Mouse (Mus musculus): ENCODE data around the gene Gm20388.

The Gm20388 gene

GRCm38 (mm10) chr8:121104049-121104818 lies 1193.6 kb downstream of the Gm20388 start:
- peak; percentile 47 for DNase-seq (ENCODE audit: extremely low read depth, insufficient read length, low spot score)

DNA sequence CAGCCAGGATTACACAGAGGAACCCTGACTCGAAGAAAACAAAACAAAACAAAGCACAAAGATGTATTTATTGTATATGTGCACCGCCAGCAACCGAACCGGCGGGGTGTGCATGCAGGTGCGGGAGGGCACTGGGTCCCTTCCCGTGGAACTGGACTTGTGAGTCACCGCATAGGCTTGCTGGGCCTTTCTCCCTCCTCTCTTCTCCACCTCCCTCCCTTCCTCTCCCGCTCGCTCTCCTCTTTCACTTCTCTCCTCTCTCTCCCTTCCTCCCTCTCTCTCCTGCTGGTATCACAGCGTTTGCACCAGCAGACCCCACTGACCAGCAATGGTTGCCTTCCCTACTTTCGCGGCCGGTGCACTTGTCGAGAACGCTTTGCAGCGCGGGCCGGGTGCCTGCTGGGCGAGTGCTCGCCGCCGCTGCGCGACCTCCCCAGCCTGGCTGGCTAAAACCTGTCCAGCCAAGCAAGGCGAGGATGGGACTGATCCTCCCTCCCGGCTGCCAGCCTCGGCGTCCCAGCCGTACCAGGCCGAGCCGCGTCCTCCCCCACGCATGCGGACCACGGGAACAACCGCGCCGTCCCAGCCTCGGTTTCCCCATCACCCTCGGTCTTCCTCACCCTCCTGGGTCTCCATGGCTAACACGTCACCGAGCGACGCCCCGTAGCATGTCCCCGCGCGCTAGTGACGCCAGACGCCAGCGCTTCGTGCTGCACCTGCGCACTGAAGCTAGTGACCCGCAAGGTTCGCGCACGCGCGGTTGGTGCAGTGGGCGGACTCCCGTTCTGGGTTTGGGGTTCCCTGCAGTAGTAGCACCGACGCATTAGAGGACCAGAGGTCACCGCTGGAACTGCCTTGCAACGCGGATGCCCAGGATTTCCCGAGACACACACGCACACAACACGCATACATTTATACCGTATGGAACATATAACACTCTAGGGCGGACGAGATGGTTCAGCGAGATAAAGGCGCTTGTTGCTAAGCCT lies 1197.3 kb downstream of the Gm20388 start, which contains the start of gene Mthfsd:
Mthfsd (minus strand) TSS at position 725 of the 989 bp plus-strand sequence.
- DNase-seq (ENCODE audit: extremely low read depth, insufficient read length, low spot score), result peak; percentile 97

DNA sequence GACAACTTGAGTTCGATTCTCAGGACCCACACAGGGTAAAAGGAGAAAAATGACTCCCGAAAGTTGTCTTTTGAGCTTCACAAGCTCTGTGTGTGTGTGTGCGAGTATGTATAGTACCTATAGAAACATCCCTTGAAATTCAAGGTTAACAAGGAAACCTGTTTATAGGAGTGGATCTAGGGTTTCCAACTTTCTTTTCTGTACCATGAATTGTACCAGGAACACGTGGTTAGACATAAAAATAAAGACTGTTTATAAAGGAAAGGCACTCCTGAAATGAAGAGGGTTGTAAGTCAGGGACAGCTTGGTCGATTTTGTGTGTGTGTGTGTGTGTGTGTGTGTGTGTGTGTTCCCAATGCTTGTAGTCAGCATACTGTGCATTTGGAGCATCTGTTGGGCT lies 1198.0 kb downstream of the Gm20388 start:
- no peak for DNase-seq (ENCODE audit: extremely low read depth, insufficient read length, low spot score)

- no peak for DNase-seq (ENCODE audit: extremely low read depth, insufficient read length, low spot score)
Measured at GRCm38 (mm10) chr8:121111145-121111907, 1200.7 kb downstream of the Gm20388 start.

DNA sequence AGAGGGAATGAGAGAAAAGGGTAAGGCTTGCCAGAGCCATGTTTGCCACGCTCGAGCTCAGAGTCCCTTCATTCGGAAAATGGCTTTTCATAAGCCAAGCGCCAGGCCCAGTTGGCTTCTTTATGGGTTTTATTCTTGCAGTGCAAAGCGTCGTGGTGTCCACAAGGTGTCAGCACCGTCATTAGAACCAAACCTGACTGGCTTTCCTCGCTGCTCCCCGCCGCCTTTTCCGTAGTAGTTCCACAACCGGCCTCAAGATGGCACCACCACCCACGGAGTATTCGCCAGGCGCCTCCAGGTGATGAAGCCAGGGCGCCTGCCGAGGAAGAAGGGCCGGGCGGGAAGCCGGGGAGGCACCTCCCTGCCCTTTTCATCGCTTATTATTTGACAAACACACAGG lies 1202.6 kb downstream of the Gm20388 start:
- peak; percentile 83 for DNase-seq (ENCODE audit: extremely low read depth, insufficient read length, low spot score)

- no peak for DNase-seq (ENCODE audit: extremely low read depth, insufficient read length, low spot score)
Measured at GRCm38 (mm10) chr8:121115136-121115535, 1204.5 kb downstream of the Gm20388 start.

GRCm38 (mm10) chr8:121115948-121116347 lies 1205.3 kb downstream of the Gm20388 start, which contains the start of gene Foxc2:
Gene Foxc2, plus strand, starts transcription at chr8:121116171.
- DNase-seq (ENCODE audit: extremely low read depth, insufficient read length, low spot score), result no peak

- DNase-seq (ENCODE audit: extremely low read depth, insufficient read length, low spot score), result no peak
Measured at GRCm38 (mm10) chr8:121116591-121117185, 1206.0 kb downstream of the Gm20388 start.

GRCm38 (mm10) chr8:121117186-121117651 lies 1206.6 kb downstream of the Gm20388 start:
- DNase-seq (ENCODE audit: extremely low read depth, insufficient read length, low spot score), result no peak

DNA sequence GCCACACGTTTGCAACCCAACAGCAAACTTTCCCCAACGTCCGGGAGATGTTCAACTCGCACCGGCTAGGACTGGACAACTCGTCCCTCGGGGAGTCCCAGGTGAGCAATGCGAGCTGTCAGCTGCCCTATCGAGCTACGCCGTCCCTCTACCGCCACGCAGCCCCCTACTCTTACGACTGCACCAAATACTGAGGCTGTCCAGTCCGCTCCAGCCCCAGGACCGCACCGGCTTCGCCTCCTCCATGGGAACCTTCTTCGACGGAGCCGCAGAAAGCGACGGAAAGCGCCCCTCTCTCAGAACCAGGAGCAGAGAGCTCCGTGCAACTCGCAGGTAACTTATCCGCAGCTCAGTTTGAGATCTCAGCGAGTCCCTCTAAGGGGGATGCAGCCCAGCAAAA lies 1207.3 kb downstream of the Gm20388 start:
- DNase-seq (ENCODE audit: extremely low read depth, insufficient read length, low spot score), result no peak

DNA sequence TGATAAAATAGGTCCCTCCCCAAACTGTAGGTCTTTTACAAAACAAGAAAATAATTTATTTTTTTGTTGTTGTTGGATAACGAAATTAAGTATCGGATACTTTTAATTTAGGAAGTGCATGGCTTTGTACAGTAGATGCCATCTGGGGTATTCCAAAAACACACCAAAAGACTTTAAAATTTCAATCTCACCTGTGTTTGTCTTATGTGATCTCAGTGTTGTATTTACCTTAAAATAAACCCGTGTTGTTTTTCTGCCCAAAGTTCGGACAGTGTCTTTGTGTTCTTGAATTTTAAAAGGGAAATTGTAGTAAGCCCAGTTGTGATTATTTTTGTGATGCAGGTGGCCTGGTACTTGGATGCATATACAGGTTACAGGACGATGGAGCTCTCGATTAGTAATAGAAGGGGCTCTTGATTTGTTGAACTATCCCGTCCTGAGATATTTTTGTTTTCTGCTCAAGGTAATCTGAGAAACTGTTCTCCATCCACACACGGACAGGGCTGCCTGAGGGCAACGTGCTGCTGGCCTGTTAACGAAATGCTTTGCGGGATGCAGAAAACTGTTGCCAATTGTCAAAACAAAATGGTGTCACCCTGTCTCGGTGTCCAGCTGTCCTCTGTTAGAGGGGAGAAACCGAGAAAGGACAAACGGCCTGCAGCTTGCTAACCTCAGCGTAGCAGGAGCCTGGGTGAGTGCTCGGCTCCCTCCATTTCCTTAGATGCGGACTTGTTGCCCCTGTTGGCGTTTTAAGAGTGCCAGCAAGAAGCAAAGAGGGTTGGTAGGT lies 1208.2 kb downstream of the Gm20388 start:
- DNase-seq (ENCODE audit: extremely low read depth, insufficient read length, low spot score), result no peak

- DNase-seq (ENCODE audit: extremely low read depth, insufficient read length, low spot score), result no peak
Measured at GRCm38 (mm10) chr8:121119635-121120455, 1209.2 kb downstream of the Gm20388 start.

GRCm38 (mm10) chr8:121120456-121121419 lies 1210.1 kb downstream of the Gm20388 start:
- no peak for DNase-seq (ENCODE audit: extremely low read depth, insufficient read length, low spot score)

DNA sequence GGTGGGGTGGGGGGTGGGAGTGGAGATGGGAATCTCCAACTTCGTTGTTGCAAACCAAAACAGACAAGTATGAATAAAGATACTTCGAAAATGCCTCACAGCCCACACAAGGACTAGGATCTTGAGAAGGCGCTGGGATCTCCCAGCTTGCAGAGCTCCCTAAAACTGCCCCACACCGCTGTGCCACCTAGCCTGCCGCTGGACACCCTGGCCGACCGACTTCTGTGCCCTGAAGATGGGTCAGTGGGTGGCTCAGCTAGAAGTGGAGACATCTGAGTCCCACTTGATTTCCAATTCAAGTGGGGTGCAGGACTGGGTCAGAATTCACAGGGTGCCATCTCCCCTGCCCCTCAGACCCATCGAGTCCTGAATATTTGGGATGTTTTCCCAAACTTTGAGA lies 1211.1 kb downstream of the Gm20388 start:
- no peak for DNase-seq (ENCODE audit: extremely low read depth, insufficient read length, low spot score)

DNA sequence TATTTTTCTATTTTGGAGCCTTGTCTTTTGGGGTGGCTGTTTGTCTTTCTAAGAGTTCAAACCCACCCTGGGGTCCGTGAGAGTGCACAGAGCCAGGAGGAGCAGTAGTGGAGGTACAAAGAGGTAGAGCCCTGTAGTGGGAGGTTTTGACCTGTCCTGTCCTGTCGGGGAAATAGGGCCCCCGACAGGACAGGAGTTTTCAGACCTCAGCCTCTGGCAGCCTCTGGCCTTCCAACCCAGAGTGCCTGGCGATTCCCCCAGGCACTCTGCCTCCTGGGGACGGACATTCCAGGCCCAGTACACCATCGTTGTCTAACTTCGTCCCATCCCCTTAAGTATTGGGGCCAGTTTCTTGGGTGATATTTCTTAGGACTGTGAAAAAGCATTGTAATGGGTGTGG lies 1211.7 kb downstream of the Gm20388 start:
- no peak for DNase-seq (ENCODE audit: extremely low read depth, insufficient read length, low spot score)

DNA sequence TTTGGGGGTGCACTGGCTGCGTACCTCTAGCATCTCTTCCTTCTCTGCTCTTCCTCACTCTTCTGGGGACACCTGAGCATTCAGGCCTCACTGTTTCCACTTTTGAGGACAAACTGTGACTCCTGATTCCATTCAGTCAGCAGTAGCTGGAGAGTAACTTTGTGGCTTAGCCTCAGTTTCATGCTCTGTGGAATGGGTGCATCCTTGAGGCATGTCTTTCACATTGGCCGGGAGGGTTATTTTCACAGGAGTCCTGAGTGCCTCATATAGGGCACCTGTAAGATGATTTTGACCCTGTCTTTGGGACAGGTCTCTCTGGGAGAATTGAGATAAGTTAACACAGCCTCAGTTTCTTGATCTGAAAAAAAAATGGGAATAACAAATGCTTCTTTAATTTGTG lies 1212.5 kb downstream of the Gm20388 start:
- DNase-seq (ENCODE audit: extremely low read depth, insufficient read length, low spot score), result no peak

DNA sequence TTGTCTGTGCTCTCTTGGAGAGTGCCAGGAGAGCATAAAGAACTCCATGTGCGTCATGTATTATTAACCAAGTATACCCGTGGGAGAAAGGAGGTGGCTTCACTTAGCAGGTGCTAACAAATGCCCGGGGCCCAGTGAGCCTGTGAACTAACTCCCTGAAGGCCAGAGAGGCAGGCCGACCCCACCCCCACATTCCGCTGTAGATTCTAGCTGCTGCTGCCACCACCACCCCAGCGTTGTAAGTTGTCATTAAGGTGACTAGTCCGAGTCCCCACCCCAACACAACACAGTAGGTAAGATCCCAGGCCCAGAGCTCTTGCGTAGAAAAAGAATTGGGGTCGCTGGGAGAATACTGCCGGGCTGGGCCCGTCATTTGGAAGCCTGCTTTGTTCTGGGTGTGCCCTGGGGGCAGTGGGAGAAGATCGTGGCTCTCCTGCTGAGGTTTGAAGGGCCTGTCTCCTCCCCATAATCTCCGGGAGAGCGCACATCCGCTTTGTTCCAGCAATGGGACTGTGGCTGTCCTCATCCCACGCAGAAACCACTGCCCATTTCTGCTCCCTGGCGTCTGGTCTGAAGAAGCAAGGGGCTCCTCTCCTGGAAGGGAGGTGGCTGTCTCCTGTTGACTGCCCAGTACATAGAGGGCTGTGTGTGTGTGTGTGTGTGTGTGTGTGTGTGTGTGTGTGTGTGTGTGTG lies 1214.1 kb downstream of the Gm20388 start:
- DNase-seq (ENCODE audit: extremely low read depth, insufficient read length, low spot score), result no peak

Measured in 3134 (cell line).